Comparison of ENCODE assay signal across 9 mouse cellular contexts in genomic region chr10:121423541-121424349, GRCm38 (mm10). TPM values are rescaled to one million over a fixed set of nuclear protein-coding genes. Genes with fewer than 3 reads are reported as not detected.
DNase-seq lines count a peak whose midpoint lies in the region; ATAC-seq and TF ChIP-seq lines count a peak whose summit lies in the region.
"Had no signal": no experiment of that assay in that cellular context is flagged by ENCODE, and none has a peak within 500 bp of the region (broad histone marks: within the 10 kb centered on the region; RNA-seq: fewer than 3 reads in every experiment).

No protein-coding gene starts in this region.

- no peak for ATAC-seq in embryonic facial prominence, embryonic 12.5 days (ENCODE audit: insufficient number of reproducible peaks, insufficient read depth, low FRiP score, low TSS enrichment)
- peak; percentile 25 for ATAC-seq in neural tube, embryonic 12.5 days (ENCODE audit: low FRiP score, low read depth)

- no peaks in the 10 kb centered on the region for H3K36me3 ChIP-seq in embryonic facial prominence, embryonic 12.5 days
- H3K36me3 ChIP-seq in neural tube, embryonic 12.5 days = no peaks in the 10 kb centered on the region

- no peak overlapping the region for H3K4me2 ChIP-seq in embryonic facial prominence, embryonic 12.5 days (replicated peaks)
- peak overlapping the region; percentile 12; the same call in 1 of the 2 replicates for H3K4me2 ChIP-seq in neural tube, embryonic 12.5 days (replicated peaks)
- H3K4me2 ChIP-seq: limb, embryonic 12.5 days had no signal

- H3K27me3 ChIP-seq in embryonic facial prominence, embryonic 12.5 days = no peaks in the 10 kb centered on the region
- no peaks in the 10 kb centered on the region for H3K27me3 ChIP-seq in neural tube, embryonic 12.5 days (replicated peaks)
- H3K27me3 ChIP-seq: limb, embryonic 12.5 days had no signal

- H3K27ac ChIP-seq in left cerebral cortex, adult 2 months = peak overlapping the region; percentile 40; the same call in 1 of the 2 replicates
- H3K27ac ChIP-seq in embryonic facial prominence, embryonic 12.5 days = peak overlapping the region; percentile 46
- H3K27ac ChIP-seq in neural tube, embryonic 12.5 days = peak overlapping the region; percentile 33; the same call in 1 of the 2 replicates

- H3K4me3 ChIP-seq in left cerebral cortex, adult 2 months = no peak overlapping the region
- no peak overlapping the region for H3K4me3 ChIP-seq in embryonic facial prominence, embryonic 12.5 days
- H3K4me3 ChIP-seq in neural tube, embryonic 12.5 days = no peak overlapping the region
- H3K4me3 ChIP-seq: limb, embryonic 12.5 days had no signal

- DNase-seq in left cerebral cortex, adult 2 months (ENCODE audit: extremely low spot score in 1 of 2, low spot score in 2 of 2) = no peak
- DNase-seq in left cerebral cortex, adult 18-20 months (ENCODE audit: low spot score in 2 of 2) = no peak
- peak; percentile 45 to 61 for DNase-seq in heart, postnatal 10 days
- DNase-seq in embryo, embryonic 10 days (ENCODE audit: low spot score) = no peak
- DNase-seq in lung, adult 18-20 months = no peak
- no peak for DNase-seq in left cerebral cortex, adult 11 months (ENCODE audit: low spot score)

- WGBS in embryonic facial prominence, embryonic 12.5 days = 72% methylated on average over 16 of the region's 16 CpGs
- WGBS in neural tube, embryonic 12.5 days = 45% methylated on average over 16 of the region's 16 CpGs

- no peak overlapping the region for H3K9ac ChIP-seq in embryonic facial prominence, embryonic 12.5 days
- H3K9ac ChIP-seq in neural tube, embryonic 12.5 days = no peak overlapping the region
- H3K9ac ChIP-seq: limb, embryonic 12.5 days had no signal

- intact Hi-C loops in left cerebral cortex, adult 2 months (cut with DNase I) = no loop called here
- intact Hi-C loops in heart, postnatal 10 days (cut with DNase I) = no loop called here

- H3K9me3 ChIP-seq in embryonic facial prominence, embryonic 12.5 days = no peaks in the 10 kb centered on the region
- H3K9me3 ChIP-seq in neural tube, embryonic 12.5 days = no peaks in the 10 kb centered on the region
- H3K9me3 ChIP-seq: limb, embryonic 12.5 days had no signal

- H3K4me1 ChIP-seq in embryonic facial prominence, embryonic 12.5 days = peaks cover 55% of the 10 kb centered on the region
- peaks cover 50% of the 10 kb centered on the region for H3K4me1 ChIP-seq in neural tube, embryonic 12.5 days

- no peak for TF ChIP-seq CTCF in left cerebral cortex, adult 2 months (IDR thresholded peaks at IDR 0.05)

RNA-seq across cellular contexts. Expression of gene Rassf3, which starts 52.4 kb away (rescaled TPM):
- 10 to 100 TPM; 39.4 to 40.1 TPM for total RNA-seq in left cerebral cortex, adult 2 months (2021)
- total RNA-seq in left cerebral cortex, adult 18-20 months (2021) = 10 to 100 TPM; 39.4 to 49.7 TPM
- polyA plus RNA-seq in embryonic facial prominence, embryonic 12.5 days (2016; fragmentation: Nextera tagmentation; extraction: Ambion mirVana) = 23.1 and 24.7 TPM in 2 replicates
- total RNA-seq in heart, postnatal 10 days (2021) = 100 to 1,000 TPM in 1 of 2 experiments, 10 to 100 TPM in 1; 98.8 to 116 TPM
- 11.4 and 13.5 TPM in 2 replicates for polyA plus RNA-seq in neural tube, embryonic 12.5 days (2016; fragmentation: Nextera tagmentation; extraction: Ambion mirVana)

RNA-seq across cellular contexts. Expression of gene Gns, which starts 58.9 kb away (rescaled TPM):
- 10 to 100 TPM; 82.3 to 86.4 TPM for total RNA-seq in left cerebral cortex, adult 2 months (2021)
- total RNA-seq in left cerebral cortex, adult 18-20 months (2021) = 10 to 100 TPM; 86.7 to 87.1 TPM
- polyA plus RNA-seq in embryonic facial prominence, embryonic 12.5 days (2016; fragmentation: Nextera tagmentation; extraction: Ambion mirVana) = 53.4 and 55.6 TPM in 2 replicates
- total RNA-seq in heart, postnatal 10 days (2021) = 10 to 100 TPM; 72.7 to 78.3 TPM
- 47.7 and 54.4 TPM in 2 replicates for polyA plus RNA-seq in neural tube, embryonic 12.5 days (2016; fragmentation: Nextera tagmentation; extraction: Ambion mirVana)

Comparison
In these comparisons a context has a peak if more than half of its experiments do, and no peak if none do; other contexts are left out.
1. DNase-seq: peak in heart, postnatal 10 days (2 of 2); none in left cerebral cortex, adult 2 months (0 of 2), left cerebral cortex, adult 18-20 months (0 of 2), embryo, embryonic 10 days (single experiment), lung, adult 18-20 months (0 of 2) and left cerebral cortex, adult 11 months (single experiment).
2. Peak in every context shown above with its lines, with median percentiles within 50 percentile points of each other: H3K27ac ChIP-seq.